Mouse (Mus musculus) neural tube, embryonic 10.5 days (tissue): ENCODE measurements at regions not wholly inside any gene's neighbourhood (a gene's known extent, or its start where the extent isn't known, plus 50 kb on each side); places are given as distances from the start of the nearest gene placed in this dataset.

ENCODE experiments used
- DNase-seq: peaks from one replicate; pipeline ENCODE4 v3.0.0-alpha.2; 2017; ENCODE audit warnings: low spot score; ENCODE audit errors: extremely low spot score

DNA sequence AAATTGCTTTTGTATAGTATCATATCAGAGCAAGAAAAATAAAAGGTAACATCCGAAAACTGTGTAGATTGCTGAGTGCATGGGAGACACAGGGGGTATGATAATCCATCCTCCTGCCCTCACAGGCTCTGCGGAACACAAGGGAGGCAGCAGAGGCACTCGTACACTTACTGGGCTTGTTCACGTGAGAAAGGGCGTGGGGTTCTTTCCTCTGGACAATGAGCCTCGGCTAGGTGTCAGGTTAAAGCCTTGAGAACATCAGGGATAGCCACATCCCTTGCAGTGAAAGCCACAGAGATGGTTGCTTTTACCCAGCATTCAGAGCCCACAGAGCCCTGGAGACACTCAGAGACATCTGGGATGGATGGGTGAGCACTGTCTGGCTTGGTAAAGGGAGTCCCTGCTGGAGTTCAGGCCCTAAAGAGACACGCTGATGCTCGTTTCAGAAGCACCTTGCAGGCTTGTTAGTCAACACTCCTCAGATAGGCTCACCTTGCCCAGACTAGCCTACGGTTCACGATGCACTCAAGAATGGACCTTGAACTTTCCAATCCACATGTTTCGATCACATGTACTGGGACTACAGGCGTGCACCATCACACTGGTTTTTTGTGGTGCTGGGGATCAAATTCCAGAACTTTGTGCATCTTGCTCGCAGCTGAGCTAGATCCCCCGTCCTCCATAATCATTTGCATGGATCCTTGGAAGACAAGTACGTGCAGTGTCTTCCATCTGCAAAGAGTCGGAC, 83.5 kb upstream of the Spin1 start:
- DNase-seq, result no peak

GRCm38 (mm10) chr13:51017727-51018321, 82.9 kb upstream of the Spin1 start:
- DNase-seq, result peak; percentile 61

DNA sequence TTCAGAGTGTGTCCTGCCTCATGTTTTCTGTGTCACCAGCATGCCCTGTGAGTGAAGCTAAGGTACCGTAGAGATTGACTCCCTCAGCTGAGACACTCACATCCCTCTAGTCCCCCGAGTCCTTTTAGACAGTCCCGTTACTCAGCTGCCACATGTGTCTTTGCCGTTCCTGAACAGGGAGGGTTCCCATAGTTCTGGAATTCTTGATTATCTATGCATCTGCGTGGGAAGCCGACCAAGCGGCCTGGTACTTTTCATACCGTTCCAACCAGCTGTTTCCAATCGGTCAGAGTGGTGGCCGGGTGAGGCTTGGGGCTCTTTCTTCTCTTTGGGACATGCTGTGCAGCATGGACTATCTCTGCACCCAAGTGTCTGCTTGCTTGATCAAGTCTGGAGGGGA, 82.3 kb upstream of the Spin1 start:
- DNase-seq, result peak; percentile 54

DNA sequence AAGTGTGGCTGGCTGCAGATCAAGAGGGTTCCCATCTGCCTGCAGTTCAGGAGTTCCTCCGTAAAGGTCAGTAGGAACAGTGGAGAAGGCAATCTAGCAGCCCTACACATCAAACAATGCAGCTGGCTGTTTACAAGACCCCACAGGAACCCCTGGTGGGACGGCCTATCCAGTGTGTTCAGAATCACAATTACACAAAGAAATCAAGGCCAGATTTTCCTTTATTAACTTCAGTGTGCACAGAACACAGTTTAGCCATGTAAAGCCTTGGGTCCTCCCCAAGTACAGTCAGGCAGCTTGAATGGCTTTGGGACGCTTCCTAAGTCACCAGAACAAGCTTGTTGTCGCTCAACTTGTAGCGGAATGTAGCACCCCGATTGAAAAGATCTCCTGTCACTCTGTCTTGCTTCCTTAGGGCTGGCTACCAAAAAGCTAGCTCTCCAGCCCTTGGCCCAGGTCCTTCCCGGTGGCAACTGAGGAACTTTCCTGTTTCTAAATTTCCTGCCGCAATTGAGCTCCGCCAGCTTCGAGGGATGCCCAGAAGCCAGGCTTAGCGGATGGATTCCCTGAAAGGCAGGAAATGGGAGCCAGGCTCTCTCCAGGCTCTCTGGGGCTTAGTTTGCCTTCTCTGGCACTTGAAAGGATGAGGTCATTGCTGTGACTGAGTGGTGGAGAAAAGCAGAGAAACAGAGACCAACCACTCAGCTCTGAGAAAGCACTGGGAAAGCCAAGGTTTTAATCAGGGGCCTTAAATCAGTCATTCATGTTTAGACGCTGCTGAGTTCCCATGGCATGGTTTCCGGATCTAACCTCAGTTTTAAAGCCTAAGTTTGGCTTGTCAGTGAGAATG, 78.1 kb upstream of the Spin1 start:
- DNase-seq, result peak; percentile 29

- no peak for DNase-seq
Measured at GRCm38 (mm10) chr13:51023271-51023670, 77.4 kb upstream of the Spin1 start.

- no peak for DNase-seq
Measured at GRCm38 (mm10) chr13:51026311-51026918, 74.3 kb upstream of the Spin1 start.

- no peak for DNase-seq
Measured at GRCm38 (mm10) chr13:51037850-51038450, 62.7 kb upstream of the Spin1 start.

GRCm38 (mm10) chr13:51038955-51039354, 61.7 kb upstream of the Spin1 start:
- no peak for DNase-seq

- no peak for DNase-seq
Measured at GRCm38 (mm10) chr13:51041121-51041520, 59.6 kb upstream of the Spin1 start.

DNA sequence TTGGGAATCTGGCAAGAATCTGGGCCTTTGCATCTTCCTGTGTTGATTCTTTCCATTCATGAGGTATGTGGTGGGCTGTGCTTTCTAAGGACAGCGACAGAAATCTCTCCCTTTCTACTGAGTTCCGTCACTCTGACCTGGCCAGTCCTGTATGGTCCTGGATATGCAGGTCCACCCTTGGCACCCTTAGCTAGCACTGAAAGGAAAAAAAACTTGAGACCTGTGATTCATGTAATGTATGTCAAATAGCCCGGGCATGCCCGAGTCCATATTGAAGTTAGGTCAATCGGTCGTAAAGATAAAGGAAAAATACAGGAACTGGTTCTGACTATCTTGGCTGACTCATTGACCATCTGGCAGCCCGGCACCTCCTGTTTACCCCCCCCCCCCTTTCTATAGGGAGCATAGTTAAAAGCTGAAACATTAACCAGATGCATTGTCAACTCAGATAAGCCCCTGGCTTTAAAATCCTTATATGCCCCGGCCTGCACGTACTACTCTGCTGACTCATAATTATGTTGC, 57.7 kb upstream of the Spin1 start:
- DNase-seq, result no peak
